Mouse (Mus musculus) naive thymus-derived CD4-positive, alpha-beta T cell, adult 2 months (primary cell): ENCODE results near the gene Lrch4.

ENCODE experiments used
- DNase-seq: peaks from one replicate; pipeline ENCODE4 v3.0.0-alpha.2; 2011; ENCODE audit warnings: low read depth

The Lrch4 gene

GRCm38 (mm10) chr5:137652474-137652873 is 23.6 kb downstream of the Lrch4 start:
- peak; percentile 76 for DNase-seq

- no peak for DNase-seq
These were observed 24.4 kb downstream of the Lrch4 start for GRCm38 (mm10) chr5:137653366-137653765.

GRCm38 (mm10) chr5:137654746-137655145 is 25.8 kb downstream of the Lrch4 start:
- DNase-seq: peak; percentile 70

GRCm38 (mm10) chr5:137656977-137657376 is 28.1 kb downstream of the Lrch4 start:
- DNase-seq: peak; percentile 79

- DNase-seq: no peak
These were observed 31.3 kb downstream of the Lrch4 start for GRCm38 (mm10) chr5:137660064-137660688.

- no peak for DNase-seq
These were observed 34.1 kb downstream of the Lrch4 start for GRCm38 (mm10) chr5:137663057-137663456.

- DNase-seq: no peak
These were observed 40.0 kb downstream of the Lrch4 start for GRCm38 (mm10) chr5:137668971-137669370.

- DNase-seq: peak; percentile 56
These were observed 41.3 kb downstream of the Lrch4 start for GRCm38 (mm10) chr5:137670240-137670639.

- DNase-seq: no peak
These were observed 42.7 kb downstream of the Lrch4 start for GRCm38 (mm10) chr5:137671443-137672240.

- DNase-seq: no peak
These were observed 43.4 kb downstream of the Lrch4 start for GRCm38 (mm10) chr5:137672361-137672760.

- no peak for DNase-seq
These were observed 44.1 kb downstream of the Lrch4 start for GRCm38 (mm10) chr5:137673015-137673414.

GRCm38 (mm10) chr5:137674786-137675185 is 45.9 kb downstream of the Lrch4 start:
- DNase-seq: no peak

- DNase-seq: no peak
These were observed 48.9 kb downstream of the Lrch4 start for GRCm38 (mm10) chr5:137677859-137678258.

GRCm38 (mm10) chr5:137678736-137679135 is 49.8 kb downstream of the Lrch4 start:
- no peak for DNase-seq

GRCm38 (mm10) chr5:137679726-137680125 is 50.8 kb downstream of the Lrch4 start:
- no peak for DNase-seq

GRCm38 (mm10) chr5:137682526-137682925 is 53.6 kb downstream of the Lrch4 start:
- no peak for DNase-seq

GRCm38 (mm10) chr5:137683388-137684293 is 54.7 kb downstream of the Lrch4 start:
- peak; percentile 54 for DNase-seq

GRCm38 (mm10) chr5:137684294-137685123 is 55.6 kb downstream of the Lrch4 start, which contains the start of gene Agfg2:
Agfg2 (minus strand) TSS chr5:137684726.
- peak; percentile 98 for DNase-seq

- DNase-seq: no peak
These were observed 56.7 kb downstream of the Lrch4 start for GRCm38 (mm10) chr5:137685653-137686052.

GRCm38 (mm10) chr5:137686127-137686790 is 57.3 kb downstream of the Lrch4 start:
- DNase-seq: peak; percentile 52

- no peak for DNase-seq
These were observed 61.1 kb downstream of the Lrch4 start for GRCm38 (mm10) chr5:137689974-137690373.
